Mouse (Mus musculus) neural tube, embryonic 11.5 days (tissue): ENCODE results near the gene Scn10a. TPM values are rescaled to one million over a fixed set of nuclear protein-coding genes. Genes with fewer than 3 reads are reported as not detected.

Source experiments
- ATAC-seq: fragments of 200-750 bp; cut with Nextera tagmentation; 2 replicates; pipeline ENCODE4 v1.8.0; 2017; ENCODE audit warnings: moderate number of reproducible peaks, mild to moderate bottlenecking, moderate TSS enrichment, moderate library complexity; ENCODE audit not compliant: insufficient read depth, low FRiP score, low TSS enrichment
- DNase-seq: peaks from one replicate; pipeline ENCODE4 v3.0.0-alpha.2; 2015; ENCODE audit warnings: low spot score
- H3K27ac ChIP-seq: fragments of 300-500 bp; sonication (generic); 2 replicates; pipeline ENCODE4 v1.5.1; 2014; ENCODE audit warnings: low read depth, mild to moderate bottlenecking, low read length
- H3K27me3 ChIP-seq: fragments of 300-500 bp; sonication (generic); 2 replicates; pipeline ENCODE4 v1.6.1; 2014; ENCODE audit warnings: mild to moderate bottlenecking, low read length, mixed read lengths; ENCODE audit not compliant: control insufficient read depth, insufficient read depth
- H3K36me3 ChIP-seq: fragments of 300-500 bp; sonication (generic); 2 replicates; pipeline ENCODE4 v1.6.1; 2014; ENCODE audit warnings: mild to moderate bottlenecking, low read length, moderate library complexity, mixed read lengths; ENCODE audit not compliant: control insufficient read depth, insufficient read depth
- H3K4me1 ChIP-seq: fragments of 300-500 bp; sonication (generic); 2 replicates; pipeline ENCODE4 v1.6.1; 2014; ENCODE audit warnings: low read length, mixed read lengths; ENCODE audit not compliant: control insufficient read depth, insufficient read depth
- H3K4me2 ChIP-seq: fragments of 300-500 bp; sonication (generic); 2 replicates; pipeline ENCODE4 v1.6.1; 2014; ENCODE audit warnings: low read depth, mild to moderate bottlenecking, moderate library complexity
- H3K4me3 ChIP-seq: fragments of 300-500 bp; sonication (generic); 2 replicates; pipeline ENCODE4 v1.5.1; 2014; ENCODE audit warnings: low read depth, low read length
- H3K9ac ChIP-seq: fragments of 300-500 bp; sonication (generic); 2 replicates; pipeline ENCODE4 v1.6.1; 2014; ENCODE audit warnings: mild to moderate bottlenecking, low read length
- H3K9me3 ChIP-seq: fragments of 300-500 bp; sonication (generic); 2 replicates; pipeline ENCODE4 v1.6.1; 2016; ENCODE audit warnings: low read length; ENCODE audit not compliant: control insufficient read depth
- WGBS: fragments of 180-500 bp; shearing (Covaris S2); extraction: QIAGEN DNeasy Blood & Tissue Kit; methylation state at CpG from one replicate; pipeline ENCODE4 v1.1.7; 2014; 5-methylcytosine and 5-hydroxymethylcytosine counted together
- polyA plus RNA-seq: library from polyadenylated mRNA; unstranded; fragments of >200 nt; fragmentation: Nextera tagmentation; extraction: Ambion mirVana; gene quantifications from 2 replicates; pipeline ENCODE4 v1.2.1, GENCODE M21; 2014

Gene Scn10a
- polyA plus RNA-seq, 1 experiment from 2014 or later, result 0.62 TPM

GRCm38 (mm10) chr9:119631393-119631898 lies 87.7 kb downstream of the Scn10a start:
- Histone ChIP-seq H3K9ac (no peak overlapping the region), H3K4me2 (no peak overlapping the region), H3K4me1 (0 out of 2 replicates have a peak, but pooled peaks cover 3% of the 10 kb centered on the region), H3K27ac (no peak overlapping the region), H3K9me3 (no peaks in the 10 kb centered on the region), H3K4me3 (no peak overlapping the region), H3K27me3 (no peaks in the 10 kb centered on the region), H3K36me3 (no peaks in the 10 kb centered on the region)
- no peak for ATAC-seq
- 78% methylated on average over 13 of the region's 13 CpGs for WGBS
- DNase-seq, result peak; percentile 30

- Histone ChIP-seq H3K4me3 (no peak overlapping the region), H3K27me3 (no peaks in the 10 kb centered on the region), H3K9me3 (no peaks in the 10 kb centered on the region), H3K27ac (no peak overlapping the region), H3K36me3 (no peaks in the 10 kb centered on the region), H3K4me1 (0 out of 2 replicates have a peak, but pooled peaks cover 3% of the 10 kb centered on the region), H3K4me2 (no peak overlapping the region), H3K9ac (no peak overlapping the region)
- WGBS, result 68% methylated on average over 8 of the region's 8 CpGs
- ATAC-seq (no peak), DNase-seq (peak; percentile 34)
These were observed 90.3 kb downstream of the Scn10a start for GRCm38 (mm10) chr9:119628690-119629268.

- Histone ChIP-seq H3K27me3 (no peaks in the 10 kb centered on the region), H3K4me3 (no peak overlapping the region), H3K9me3 (no peaks in the 10 kb centered on the region), H3K27ac (no peak overlapping the region), H3K9ac (no peak overlapping the region), H3K4me2 (no peak overlapping the region), H3K4me1 (no peaks in the 10 kb centered on the region), H3K36me3 (no peaks in the 10 kb centered on the region)
- DNase-seq, result no peak
- WGBS, result 81% methylated on average over 6 of the region's 6 CpGs
- ATAC-seq, result no peak
These were observed 91.9 kb downstream of the Scn10a start for GRCm38 (mm10) chr9:119627227-119627626.

GRCm38 (mm10) chr9:119624151-119624550 lies 95.0 kb downstream of the Scn10a start:
- H3K9me3 ChIP-seq, result no peaks in the 10 kb centered on the region
- H3K36me3 ChIP-seq, result no peaks in the 10 kb centered on the region
- H3K4me3 ChIP-seq, result no peak overlapping the region
- ATAC-seq (no peak), DNase-seq (no peak)
- H3K4me1 ChIP-seq, result no peaks in the 10 kb centered on the region
- H3K9ac ChIP-seq, result no peak overlapping the region
- no peak overlapping the region for H3K27ac ChIP-seq
- H3K4me2 ChIP-seq, result no peak overlapping the region
- 90% methylated on average over 4 of the region's 4 CpGs for WGBS
- H3K27me3 ChIP-seq, result no peaks in the 10 kb centered on the region

- no peak overlapping the region for H3K27ac ChIP-seq
- ATAC-seq (no peak), DNase-seq (no peak)
- H3K4me1 ChIP-seq, result no peaks in the 10 kb centered on the region
- H3K4me3 ChIP-seq, result no peak overlapping the region
- H3K27me3 ChIP-seq, result no peaks in the 10 kb centered on the region
- H3K4me2 ChIP-seq, result no peak overlapping the region
- WGBS, result 87% methylated on average over 6 of the region's 6 CpGs
- no peak overlapping the region for H3K9ac ChIP-seq
- H3K9me3 ChIP-seq, result no peaks in the 10 kb centered on the region
- no peaks in the 10 kb centered on the region for H3K36me3 ChIP-seq
These were observed 104.3 kb downstream of the Scn10a start for GRCm38 (mm10) chr9:119614798-119615197.

- no peaks in the 10 kb centered on the region for H3K27me3 ChIP-seq
- H3K4me1 ChIP-seq, result no peaks in the 10 kb centered on the region
- no peak overlapping the region for H3K4me3 ChIP-seq
- no peaks in the 10 kb centered on the region for H3K9me3 ChIP-seq
- ATAC-seq (no peak), DNase-seq (no peak)
- H3K27ac ChIP-seq, result no peak overlapping the region
- H3K4me2 ChIP-seq, result no peak overlapping the region
- no peak overlapping the region for H3K9ac ChIP-seq
- no peaks in the 10 kb centered on the region for H3K36me3 ChIP-seq
- 91% methylated on average over 7 of the region's 7 CpGs for WGBS
These were observed 108.5 kb downstream of the Scn10a start for GRCm38 (mm10) chr9:119610563-119611166.

GRCm38 (mm10) chr9:119606906-119607305 lies 112.2 kb downstream of the Scn10a start:
- DNase-seq (no peak), ATAC-seq (no peak)
- no peak overlapping the region for H3K4me3 ChIP-seq
- WGBS, result 94% methylated on average over 5 of the region's 5 CpGs
- no peaks in the 10 kb centered on the region for H3K36me3 ChIP-seq
- no peak overlapping the region for H3K27ac ChIP-seq
- H3K27me3 ChIP-seq, result no peaks in the 10 kb centered on the region
- H3K4me2 ChIP-seq, result no peak overlapping the region
- no peaks in the 10 kb centered on the region for H3K9me3 ChIP-seq
- H3K4me1 ChIP-seq, result no peaks in the 10 kb centered on the region
- no peak overlapping the region for H3K9ac ChIP-seq

GRCm38 (mm10) chr9:119604607-119605006 lies 114.5 kb downstream of the Scn10a start:
- 83% methylated on average over 8 of the region's 8 CpGs for WGBS
- Histone ChIP-seq H3K27ac (no peak overlapping the region), H3K4me3 (no peak overlapping the region), H3K4me1 (no peaks in the 10 kb centered on the region), H3K9ac (no peak overlapping the region), H3K27me3 (no peaks in the 10 kb centered on the region), H3K4me2 (no peak overlapping the region), H3K36me3 (no peaks in the 10 kb centered on the region), H3K9me3 (no peaks in the 10 kb centered on the region)
- DNase-seq (no peak), ATAC-seq (no peak)

- WGBS, result 94% methylated on average over 10 of the region's 10 CpGs
- ATAC-seq (no peak), DNase-seq (no peak)
These were observed 120.6 kb downstream of the Scn10a start for GRCm38 (mm10) chr9:119598501-119598900.

More at GRCm38 (mm10) chr9:119598501-119598900, 120.6 kb downstream of the Scn10a start:
- Histone ChIP-seq H3K27ac (no peak overlapping the region), H3K4me2 (no peak overlapping the region), H3K9ac (no peak overlapping the region), H3K4me3 (no peak overlapping the region), H3K36me3 (no peaks in the 10 kb centered on the region), H3K27me3 (no peaks in the 10 kb centered on the region), H3K4me1 (no peaks in the 10 kb centered on the region), H3K9me3 (no peaks in the 10 kb centered on the region)
